Comparison of ENCODE assay signal across 31 mouse cellular contexts in the genomic region with DNA sequence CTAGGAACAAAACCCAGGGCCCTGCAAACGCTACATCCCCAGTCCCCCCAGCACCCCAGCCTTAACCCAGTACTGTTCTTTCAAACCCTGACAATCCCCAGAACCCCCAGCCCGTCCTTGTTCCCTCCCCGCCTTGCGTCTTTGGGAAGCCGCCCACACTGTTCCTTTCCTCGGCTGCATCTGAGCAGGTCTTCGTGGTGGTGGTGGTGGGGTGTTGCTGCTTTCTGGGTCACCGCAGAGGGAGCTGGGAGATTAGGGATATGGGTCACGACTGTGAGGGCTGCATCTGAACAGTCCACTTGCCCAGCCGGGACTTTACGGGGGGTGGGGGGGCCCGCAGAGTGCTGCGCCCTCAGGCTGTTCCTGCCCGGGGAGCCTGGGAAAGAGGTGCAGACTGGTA. TPM values are rescaled to one million over a fixed set of nuclear protein-coding genes. Genes with fewer than 3 reads are reported as not detected.
DNase-seq lines count a peak whose midpoint lies in the region; ATAC-seq and TF ChIP-seq lines count a peak whose summit lies in the region.
"Had no signal": no experiment of that assay in that cellular context is flagged by ENCODE, and none has a peak within 500 bp of the region (broad histone marks: within the 10 kb centered on the region; RNA-seq: fewer than 3 reads in every experiment).

No protein-coding gene starts in this region.

- no peak overlapping the region for H3K4me3 ChIP-seq in left cerebral cortex, adult 2 months
- H3K4me3 ChIP-seq in forebrain, embryonic 13.5 days = no peak overlapping the region
- H3K4me3 ChIP-seq: embryonic facial prominence, embryonic 15.5 days; hindbrain, embryonic 15.5 days; liver, embryonic 13.5 days; midbrain, embryonic 13.5 days had no signal

- no peak for TF ChIP-seq CTCF in left cerebral cortex, adult 2 months (IDR thresholded peaks at IDR 0.05)

- H3K4me2 ChIP-seq in forebrain, embryonic 13.5 days = no peak overlapping the region
- H3K4me2 ChIP-seq: embryonic facial prominence, embryonic 15.5 days; hindbrain, embryonic 15.5 days; liver, embryonic 13.5 days; midbrain, embryonic 13.5 days had no signal

- DNase-seq in frontal cortex, postnatal 36 days (ENCODE audit: low spot score in 2 of 2) = peak; percentile 57 to 60
- no peak for DNase-seq in frontal cortex, postnatal 14 days (ENCODE audit: low spot score in 2 of 2)
- peak; percentile 58 to 59 for DNase-seq in left cerebral cortex, adult 2 months (ENCODE audit: extremely low spot score in 1 of 2, low spot score in 2 of 2)
- no peak for DNase-seq in left cerebral cortex, adult 9 months (ENCODE audit: low spot score in 2 of 2)
- DNase-seq in right cerebral cortex, adult 2 months (ENCODE audit: low spot score in 2 of 2) = peak; percentile 58 to 67
- no peak for DNase-seq in right cerebral cortex, postnatal 25 days
- DNase-seq: adrenal gland, postnatal 36 days; cerebellum, adult 11 months; cerebellum, postnatal 14 days; embryo, embryonic 11 days; forebrain, postnatal 0 days; liver, embryonic 13.5 days; lung, postnatal 14 days; spleen, adult 18-20 months had no signal

- peaks cover 60% of the 10 kb centered on the region for H3K27me3 ChIP-seq in forebrain, embryonic 13.5 days
- H3K27me3 ChIP-seq: Patski had no signal

- intact Hi-C loops in left cerebral cortex, adult 2 months (cut with DNase I) = no loop called here

- H3K9me3 ChIP-seq in forebrain, embryonic 13.5 days (replicated peaks) = no peaks in the 10 kb centered on the region
- H3K9me3 ChIP-seq: embryonic facial prominence, embryonic 15.5 days; G1E; hindbrain, embryonic 15.5 days; liver, embryonic 13.5 days; midbrain, embryonic 13.5 days had no signal

- 59% methylated on average over 14 of the region's 14 CpGs for WGBS in forebrain, embryonic 13.5 days

- H3K9ac ChIP-seq in forebrain, embryonic 13.5 days = no peak overlapping the region
- H3K9ac ChIP-seq: embryonic facial prominence, embryonic 15.5 days; forebrain, postnatal 0 days; hindbrain, embryonic 15.5 days; liver, embryonic 13.5 days; midbrain, embryonic 13.5 days had no signal

- H3K4me1 ChIP-seq in forebrain, embryonic 13.5 days = peaks cover 25% of the 10 kb centered on the region

- no peak for ATAC-seq in forebrain, embryonic 13.5 days
- ATAC-seq: forebrain, postnatal 0 days; midbrain, embryonic 13.5 days had no signal

- peak overlapping the region; percentile 88 for H3K27ac ChIP-seq in left cerebral cortex, adult 2 months
- no peak overlapping the region for H3K27ac ChIP-seq in forebrain, embryonic 13.5 days
- H3K27ac ChIP-seq: embryonic facial prominence, embryonic 15.5 days; hindbrain, embryonic 15.5 days; liver, embryonic 13.5 days; midbrain, embryonic 13.5 days had no signal

- no peaks in the 10 kb centered on the region for H3K36me3 ChIP-seq in forebrain, embryonic 13.5 days (ENCODE audit: poor library complexity, severe bottlenecking)
- H3K36me3 ChIP-seq: embryonic facial prominence, embryonic 15.5 days; hindbrain, embryonic 15.5 days; liver, embryonic 13.5 days; midbrain, embryonic 13.5 days had no signal

RNA-seq across cellular contexts. Expression of gene Stard3, which starts 3.7 kb away (rescaled TPM):
- total RNA-seq in left cerebral cortex, adult 2 months (2021) = 10 to 100 TPM; 35.7 to 42.4 TPM
- polyA plus RNA-seq in forebrain, embryonic 13.5 days (2015; fragmentation: Nextera tagmentation; extraction: Ambion mirVana) = 44.0 and 45.5 TPM in 2 replicates

RNA-seq across cellular contexts. Expression of gene Ppp1r1b, which starts 6.2 kb away (rescaled TPM):
- 100 to 1,000 TPM; 146 to 208 TPM for total RNA-seq in left cerebral cortex, adult 2 months (2021)
- polyA plus RNA-seq in forebrain, embryonic 13.5 days (2015; fragmentation: Nextera tagmentation; extraction: Ambion mirVana) = 14.6 and 20.0 TPM in 2 replicates
- total RNA-seq: adrenal gland, postnatal 36 days; G1E; megakaryocyte progenitor cell, adult 5-6 weeks; monocyte, adult 5-6 weeks had no signal
- polyA plus RNA-seq: G1E had no signal

RNA-seq across cellular contexts. Expression of gene Neurod2, which starts 25.0 kb away (rescaled TPM):
- total RNA-seq in left cerebral cortex, adult 2 months (2021) = 10 to 100 TPM; 70.2 to 76.3 TPM
- polyA plus RNA-seq in forebrain, embryonic 13.5 days (2015; fragmentation: Nextera tagmentation; extraction: Ambion mirVana) = 45.4 and 72.1 TPM in 2 replicates
- total RNA-seq: adrenal gland, adult 18-20 months; adrenal gland, postnatal 36 days; gastrocnemius, adult 8-10 months; hematopoietic stem cell, adult 5-6 weeks; megakaryocyte progenitor cell, adult 5-6 weeks; monocyte, adult 5-6 weeks had no signal
- polyA plus RNA-seq: G1E; gonadal fat pad, adult 2 months; heart, embryonic 16.5 days; kidney, embryonic 16.5 days; liver, embryonic 13.5 days; lung, adult 2 months; Patski; thymus, postnatal 0 days had no signal

RNA-seq across cellular contexts. Expression of gene Tcap, which starts 29.2 kb away (rescaled TPM):
- 1 to 10 TPM; 8.7 to 10.0 TPM for total RNA-seq in left cerebral cortex, adult 2 months (2021)
- 0.18 and 0.19 TPM in 2 replicates for polyA plus RNA-seq in forebrain, embryonic 13.5 days (2015; fragmentation: Nextera tagmentation; extraction: Ambion mirVana)
- total RNA-seq: forebrain, postnatal 0 days; G1E; hematopoietic stem cell, adult 5-6 weeks; megakaryocyte progenitor cell, adult 5-6 weeks; monocyte, adult 5-6 weeks had no signal
- polyA plus RNA-seq: forebrain, postnatal 0 days; G1E; hindbrain, embryonic 15.5 days; intestine, embryonic 14.5 days; Patski; thymus, postnatal 0 days had no signal

RNA-seq across cellular contexts. Expression of gene Pnmt, which starts 31.8 kb away (rescaled TPM):
- under 1 TPM in 1 of 2 experiments, not detected in 1; 0.51 TPM for total RNA-seq in left cerebral cortex, adult 2 months (2021)
- 0.35 TPM in 1 of 2 replicates, not detected in the other for polyA plus RNA-seq in forebrain, embryonic 13.5 days (2015; fragmentation: Nextera tagmentation; extraction: Ambion mirVana)
- total RNA-seq: G1E; hematopoietic stem cell, adult 5-6 weeks; megakaryocyte progenitor cell, adult 5-6 weeks; monocyte, adult 5-6 weeks had no signal
- polyA plus RNA-seq: G1E; intestine, embryonic 14.5 days; liver, embryonic 13.5 days; Patski had no signal

Comparison
In these comparisons a context has a peak if more than half of its experiments do, and no peak if none do; other contexts are left out.
1. DNase-seq: peak in frontal cortex, postnatal 36 days (2 of 2), left cerebral cortex, adult 2 months (2 of 2) and right cerebral cortex, adult 2 months (2 of 2); none in frontal cortex, postnatal 14 days (0 of 2), left cerebral cortex, adult 9 months (0 of 2) and right cerebral cortex, postnatal 25 days (single experiment).